Mouse (Mus musculus): Measurements from ENCODE around the gene Ptrh2. TPM values are rescaled to one million over a fixed set of nuclear protein-coding genes. Genes with fewer than 3 reads are reported as not detected.

Gene Ptrh2
- total RNA-seq, 2 experiments from 2014 or later, result 14.1 to 17.4 TPM

- no peak for DNase-seq
Measured at GRCm38 (mm10) chr11:86668169-86668568, 15.6 kb upstream of the Ptrh2 start.

DNA sequence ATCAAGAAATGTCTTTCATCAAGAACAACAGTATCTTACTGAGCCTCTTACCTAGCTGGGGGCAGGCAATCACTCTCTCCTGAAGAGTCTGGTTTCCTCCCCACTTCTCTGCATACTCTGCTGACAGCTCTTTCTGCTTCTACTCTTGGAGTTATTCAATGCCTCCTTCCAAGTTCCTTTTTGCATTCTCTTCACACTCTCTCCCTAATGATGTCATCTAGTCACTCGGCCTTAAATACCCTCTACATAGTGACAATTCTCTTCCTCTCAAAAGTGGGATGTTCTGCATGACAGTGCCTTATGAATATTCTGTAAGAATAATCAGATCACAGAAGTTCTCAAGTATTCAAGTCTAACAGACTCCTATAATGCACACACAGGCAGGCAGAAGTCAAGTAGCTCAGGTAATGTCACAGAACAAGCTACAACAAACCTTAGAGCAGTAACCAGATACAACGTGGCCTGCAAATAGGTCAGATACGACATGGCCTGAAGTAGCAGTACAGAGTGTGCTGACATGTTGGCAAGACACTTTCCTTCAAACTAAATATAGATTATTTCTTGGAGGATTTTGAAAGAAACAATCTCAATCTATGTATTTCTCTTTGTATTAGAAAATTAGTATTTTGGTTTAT, 12.6 kb upstream of the Ptrh2 start:
- no peak for DNase-seq

DNA sequence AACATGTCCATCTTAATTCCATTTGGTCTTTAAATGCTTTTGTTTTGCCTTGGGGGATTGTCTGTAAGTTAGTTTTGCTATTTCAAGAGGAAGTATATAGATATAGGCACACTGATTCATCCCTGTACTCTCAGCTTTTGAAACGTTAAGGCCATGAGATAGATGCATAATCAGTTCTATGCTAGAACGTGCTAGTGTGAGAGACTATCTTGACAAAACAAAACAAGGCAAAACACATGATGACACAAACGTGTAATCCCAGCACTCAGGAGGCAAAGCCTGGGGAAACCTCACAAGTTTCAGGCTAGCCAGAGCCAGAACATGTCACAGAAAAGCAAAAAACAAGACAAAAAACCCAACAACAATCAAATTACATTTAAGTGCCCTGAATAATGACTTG, 11.0 kb upstream of the Ptrh2 start:
- DNase-seq, result no peak

- DNase-seq, result no peak
Measured at GRCm38 (mm10) chr11:86675520-86675919, 8.3 kb upstream of the Ptrh2 start.

- DNase-seq, result no peak
Measured at GRCm38 (mm10) chr11:86678957-86679356, 4.8 kb upstream of the Ptrh2 start.

DNA sequence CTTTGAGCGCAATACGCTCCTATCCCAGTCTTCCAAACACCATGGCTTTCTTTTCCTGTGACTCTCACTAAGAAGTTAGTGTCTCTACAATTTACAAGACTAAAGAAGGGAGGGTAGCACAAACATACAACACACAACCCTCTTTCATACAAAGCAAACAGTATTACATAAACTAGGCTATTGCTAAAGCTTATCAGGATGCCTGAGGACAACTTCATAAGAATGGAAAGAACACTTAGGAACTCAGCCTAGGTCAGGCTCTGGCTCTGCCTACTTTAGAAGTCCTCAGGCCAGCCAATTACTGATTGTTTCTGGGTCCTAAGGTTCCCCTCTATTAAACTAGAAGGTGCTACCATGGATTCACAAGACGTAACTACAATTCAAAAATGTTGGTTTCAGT, 3.1 kb upstream of the Ptrh2 start:
- DNase-seq, result no peak

- DNase-seq, result no peak
Measured at GRCm38 (mm10) chr11:86681423-86681822, 2.4 kb upstream of the Ptrh2 start.

DNA sequence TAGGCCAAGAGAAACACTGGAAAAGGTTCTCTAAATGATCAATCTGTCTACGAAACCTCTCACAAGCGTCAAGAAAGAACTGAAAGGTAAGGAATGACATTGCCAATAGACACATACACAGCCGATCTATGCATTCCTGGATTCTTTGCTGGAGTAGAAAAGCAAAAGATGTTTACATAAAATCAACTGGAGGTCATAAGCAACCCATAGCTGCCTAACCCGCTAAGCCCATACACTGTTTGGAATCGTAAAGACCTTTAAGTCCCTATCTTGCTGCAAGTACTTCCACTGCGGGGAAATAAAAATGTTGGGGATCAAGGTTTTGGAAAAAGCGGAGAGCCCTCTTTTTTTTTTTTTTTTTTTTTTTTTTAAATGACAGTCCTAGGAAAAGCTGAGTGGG, 924 bp upstream of the Ptrh2 start:
- DNase-seq, result no peak

- no peak for DNase-seq
Measured at GRCm38 (mm10) chr11:86684126-86685012, 584 bp downstream of the Ptrh2 start.

- no peak for DNase-seq
Measured at GRCm38 (mm10) chr11:86685366-86685765, 1.6 kb downstream of the Ptrh2 start.

DNA sequence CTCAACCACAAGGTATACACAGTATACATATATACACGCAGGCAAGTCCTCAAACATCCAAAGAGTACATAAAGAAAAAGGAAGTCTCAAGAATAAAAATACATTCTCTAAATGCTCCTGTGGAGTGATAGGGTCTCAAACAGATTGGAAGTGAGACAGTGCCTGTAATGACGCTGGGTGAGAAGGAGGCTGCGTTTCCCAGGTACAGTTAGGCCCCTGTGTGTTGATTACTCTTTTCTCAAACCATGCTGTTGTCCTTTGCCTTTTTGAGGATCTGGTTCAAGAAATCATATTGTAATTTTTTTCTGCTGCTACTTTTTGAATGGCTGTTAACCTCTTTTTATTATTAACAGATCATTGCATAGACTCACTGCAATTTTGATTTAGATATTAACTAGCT, 6.6 kb downstream of the Ptrh2 start:
- DNase-seq, result no peak

DNA sequence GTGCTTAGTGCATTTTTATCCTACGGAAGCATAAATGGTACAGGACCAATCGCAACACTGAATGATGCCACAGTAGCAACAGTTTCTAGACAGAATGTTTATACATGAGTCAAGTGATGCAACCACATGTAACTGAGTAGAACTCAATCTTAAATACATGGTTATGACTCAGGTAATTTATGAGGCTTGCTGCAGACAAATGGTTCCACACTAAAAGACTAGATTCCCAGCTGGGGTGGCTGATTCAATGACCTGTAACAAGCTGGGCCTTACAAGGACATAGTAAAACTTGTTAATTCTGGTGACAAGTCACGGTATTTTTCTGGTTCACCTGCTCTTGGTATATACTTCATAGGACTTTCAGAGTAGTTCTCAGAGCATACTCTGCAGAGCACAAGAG, 7.7 kb downstream of the Ptrh2 start:
- DNase-seq, result no peak

DNA sequence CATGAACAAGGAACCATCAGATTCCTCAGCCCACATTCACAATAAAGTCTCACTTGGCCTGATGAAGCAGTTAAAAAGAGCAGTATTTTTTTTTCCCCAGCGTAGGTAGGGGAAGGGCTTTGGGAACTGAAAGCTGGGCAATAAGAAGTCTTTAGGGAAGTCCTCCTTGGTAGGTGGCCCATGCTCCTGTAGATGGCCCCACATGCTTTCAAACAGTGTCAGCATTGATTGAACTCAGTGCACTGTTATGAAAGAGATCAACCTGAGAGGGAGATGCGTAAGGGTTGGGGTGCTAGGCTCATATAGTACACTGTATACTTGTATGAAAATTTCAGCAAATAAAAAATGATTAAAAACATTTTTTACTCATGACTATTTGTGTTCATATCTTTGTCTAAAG, 8.2 kb downstream of the Ptrh2 start:
- no peak for DNase-seq

GRCm38 (mm10) chr11:86692546-86692945, 8.8 kb downstream of the Ptrh2 start:
- no peak for DNase-seq

GRCm38 (mm10) chr11:86695461-86695860, 11.7 kb downstream of the Ptrh2 start:
- no peak for DNase-seq

DNA sequence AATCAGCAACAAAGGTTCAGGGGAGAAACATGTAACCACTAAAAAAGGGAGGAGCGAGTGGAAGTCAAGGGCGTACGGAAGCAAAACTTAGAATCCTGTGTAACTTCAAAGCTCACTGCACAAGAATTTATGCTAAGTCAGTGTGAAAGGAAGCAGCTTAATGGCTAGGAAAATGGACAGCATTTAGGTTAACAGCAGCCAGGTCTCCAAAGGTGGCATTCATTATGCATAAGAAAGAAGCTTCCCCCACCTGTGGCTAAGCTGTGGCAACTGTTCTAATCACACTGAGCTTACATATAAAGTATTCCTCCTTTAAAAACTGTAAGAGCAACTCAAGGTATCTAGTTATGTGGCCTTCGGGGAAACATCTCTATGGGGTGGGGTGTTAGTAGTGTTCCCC, 17.4 kb downstream of the Ptrh2 start:
- DNase-seq, result no peak

DNA sequence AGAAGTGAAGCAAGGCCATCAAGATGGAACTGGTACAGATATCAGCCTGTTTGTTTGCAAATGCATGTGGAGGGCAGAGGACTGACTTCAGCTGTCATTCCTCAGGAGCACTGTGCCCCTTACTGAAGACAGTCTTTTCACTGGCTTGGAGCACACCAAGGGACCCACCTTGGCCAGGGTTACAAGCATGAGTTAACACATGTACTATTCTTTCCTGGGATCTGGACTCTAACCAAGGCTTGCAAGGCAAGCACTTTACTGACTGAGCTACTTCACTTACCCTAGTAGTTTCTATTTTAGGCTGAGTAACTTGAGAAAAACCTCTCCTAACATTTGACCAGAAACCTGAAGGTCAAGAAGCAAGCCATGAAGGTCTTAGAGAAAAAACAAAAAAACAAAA, 30.8 kb downstream of the Ptrh2 start:
- no peak for DNase-seq

- no peak for DNase-seq
Measured at GRCm38 (mm10) chr11:86717306-86718065, 33.7 kb downstream of the Ptrh2 start.

DNA sequence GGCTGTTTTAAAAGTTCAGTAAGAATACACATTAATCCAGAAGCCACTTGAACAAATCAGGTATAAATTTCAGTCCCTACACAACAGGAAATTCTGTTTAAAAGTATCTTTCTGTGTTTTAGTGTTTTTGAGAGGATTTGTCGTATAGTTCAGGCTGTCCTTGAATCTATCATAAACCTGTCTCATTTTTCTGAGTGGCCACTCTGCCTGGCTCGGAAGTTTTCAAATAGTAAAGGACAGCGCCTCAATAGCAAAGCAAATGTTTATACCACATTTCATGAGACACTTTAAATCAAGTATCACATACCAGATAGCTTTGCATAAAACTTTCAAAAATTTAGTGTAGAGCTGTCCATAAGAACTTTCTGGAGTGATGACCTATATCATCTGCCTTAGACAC, 34.6 kb downstream of the Ptrh2 start:
- no peak for DNase-seq

DNA sequence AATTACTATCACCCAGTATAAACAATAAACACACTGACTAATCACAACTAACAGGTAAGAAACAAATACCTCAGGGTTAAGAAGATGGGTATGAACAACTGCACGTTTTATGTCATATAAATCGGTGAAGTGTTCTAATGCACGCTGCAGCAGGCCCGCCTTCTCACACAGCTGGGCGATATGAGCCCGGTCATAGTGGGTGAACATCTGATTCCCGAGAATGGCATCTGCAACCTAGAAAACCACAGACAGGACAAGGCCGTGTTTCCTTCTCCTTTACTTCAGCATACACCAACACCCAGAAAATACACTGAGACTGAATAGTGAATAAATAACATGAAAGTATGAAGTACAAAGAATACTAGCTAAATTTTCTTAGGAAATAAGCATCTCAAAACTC, 35.6 kb downstream of the Ptrh2 start:
- no peak for DNase-seq

DNA sequence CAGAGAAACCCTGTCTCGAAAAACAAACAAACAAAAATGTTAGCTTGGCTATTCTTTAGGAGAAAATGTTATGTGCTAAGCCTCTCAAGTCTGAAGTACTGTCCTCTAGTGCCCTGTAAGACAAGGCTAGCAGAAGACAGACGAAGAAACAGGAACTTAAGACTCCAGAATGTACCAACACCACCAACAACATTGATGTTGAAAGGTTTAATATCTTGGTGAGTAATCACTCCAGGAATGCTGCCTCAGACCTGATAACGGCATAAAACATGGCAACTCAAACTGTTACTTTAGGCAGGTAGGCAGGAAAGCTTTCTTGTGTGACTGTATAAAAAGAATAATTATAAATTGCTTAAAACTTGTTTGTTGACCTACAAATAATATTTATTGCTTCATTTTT, 40.2 kb downstream of the Ptrh2 start:
- no peak for DNase-seq

DNA sequence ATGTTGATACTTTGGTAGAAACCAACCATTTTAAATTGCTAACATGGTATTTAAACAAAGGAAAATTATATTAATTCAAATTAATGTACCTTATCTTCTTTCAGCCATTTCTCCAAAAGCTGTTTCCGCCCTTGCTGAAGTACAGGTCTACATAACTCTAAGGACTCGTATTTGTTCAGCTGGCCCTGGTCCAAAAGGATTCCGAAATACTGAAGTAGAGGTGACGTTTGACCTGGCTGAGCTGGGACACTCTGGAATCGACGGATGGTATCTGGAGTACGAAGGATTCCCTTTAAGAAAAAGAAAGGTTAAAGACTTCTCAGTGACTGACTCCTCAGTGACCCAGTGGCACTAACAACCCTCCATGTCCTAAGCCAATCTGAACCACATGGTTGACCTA, 41.2 kb downstream of the Ptrh2 start:
- DNase-seq, result no peak

GRCm38 (mm10) chr11:86725607-86726006, 41.8 kb downstream of the Ptrh2 start:
- DNase-seq, result no peak

Data from adrenal gland, postnatal 36 days (tissue).